Mouse (Mus musculus) C2C12 (cell line): ENCODE results near the gene Htr7. TPM values are rescaled to one million over a fixed set of nuclear protein-coding genes. Genes with fewer than 3 reads are reported as not detected.
A peak's percentile ranks its signal among the peaks of the same experiment; 100 is the strongest.

Experiments
- H3K27me3 ChIP-seq: one replicate; pipeline ENCODE4 v1.6.1; 2011; ENCODE audit not compliant: control insufficient read depth, insufficient read depth, insufficient read length
- H3K36me3 ChIP-seq: one replicate; pipeline ENCODE4 v1.6.1; 2011; ENCODE audit not compliant: control insufficient read depth, insufficient read depth
- H3K4me3 ChIP-seq: one replicate; pipeline ENCODE4 v1.5.1; 2011; ENCODE audit warnings: mild to moderate bottlenecking, control low read depth; ENCODE audit not compliant: poor library complexity, insufficient read depth, severe bottlenecking
- H3K79me2 ChIP-seq: one replicate; pipeline ENCODE4 v1.6.1; 2011; ENCODE audit not compliant: control insufficient read depth, insufficient read depth
- H3K79me3 ChIP-seq: one replicate; pipeline ENCODE4 v1.6.1; 2011; ENCODE audit warnings: low read depth, control low read depth
- H3ac ChIP-seq: one replicate; pipeline ENCODE3; 2011; ENCODE audit warnings: low read depth; ENCODE audit not compliant: control insufficient read depth, insufficient read length
- CEBPB ChIP-seq: IDR thresholded peaks from one replicate; pipeline ENCODE4 v1.6.1; 2011; ENCODE audit warnings: low read depth, mild to moderate bottlenecking, control low read depth, moderate library complexity
- CTCF ChIP-seq: IDR thresholded peaks from one replicate; pipeline ENCODE4 v1.5.1; 2011; ENCODE audit not compliant: control insufficient read depth, insufficient read depth, insufficient read length
- FOSL1 ChIP-seq: IDR thresholded peaks from one replicate; pipeline ENCODE4 v1.8.0; 2011; ENCODE audit warnings: mild to moderate bottlenecking, low read length; ENCODE audit not compliant: poor library complexity, insufficient read depth, severe bottlenecking
- MAX ChIP-seq: IDR thresholded peaks from one replicate; pipeline ENCODE4 v1.6.1; 2011; ENCODE audit warnings: mild to moderate bottlenecking, control low read depth
- MYOD1 ChIP-seq: IDR thresholded peaks from one replicate; pipeline ENCODE4 v1.6.1; 2011; ENCODE audit warnings: low read depth; ENCODE audit not compliant: control insufficient read depth, insufficient read length
- MYOG ChIP-seq: IDR thresholded peaks from one replicate; pipeline ENCODE4 v1.6.1; 2011; ENCODE audit not compliant: control insufficient read depth, insufficient read length; ENCODE audit errors: extremely low read depth
- USF1 ChIP-seq: IDR thresholded peaks from one replicate; pipeline ENCODE4 v1.6.1; 2011; ENCODE audit warnings: low read depth, mild to moderate bottlenecking, control low read depth, moderate library complexity
- long read RNA-seq, 2 experiments: library from polyadenylated mRNA; unstranded; transcript quantifications; one replicate each; pipeline ENCODE4 v2.0.0; 2019 to 2020
- polyA plus RNA-seq: library from polyadenylated mRNA; unstranded; fragments of >200 nt; fragmentation: generic; extraction: Trizol; gene quantifications from one replicate; pipeline ENCODE4 v1.2.1, GENCODE M21; 2012; ENCODE audit warnings: missing spikeins

The Htr7 gene
- polyA plus RNA-seq: 0.90 TPM
- long read RNA-seq, experiment 1: 0 reads
- long read RNA-seq, experiment 2, partial matches to known transcripts: 0 of 1 reads
- long read RNA-seq, experiment 2, other reads (novel, unspliced or antisense): 0 of 1 reads

DNA sequence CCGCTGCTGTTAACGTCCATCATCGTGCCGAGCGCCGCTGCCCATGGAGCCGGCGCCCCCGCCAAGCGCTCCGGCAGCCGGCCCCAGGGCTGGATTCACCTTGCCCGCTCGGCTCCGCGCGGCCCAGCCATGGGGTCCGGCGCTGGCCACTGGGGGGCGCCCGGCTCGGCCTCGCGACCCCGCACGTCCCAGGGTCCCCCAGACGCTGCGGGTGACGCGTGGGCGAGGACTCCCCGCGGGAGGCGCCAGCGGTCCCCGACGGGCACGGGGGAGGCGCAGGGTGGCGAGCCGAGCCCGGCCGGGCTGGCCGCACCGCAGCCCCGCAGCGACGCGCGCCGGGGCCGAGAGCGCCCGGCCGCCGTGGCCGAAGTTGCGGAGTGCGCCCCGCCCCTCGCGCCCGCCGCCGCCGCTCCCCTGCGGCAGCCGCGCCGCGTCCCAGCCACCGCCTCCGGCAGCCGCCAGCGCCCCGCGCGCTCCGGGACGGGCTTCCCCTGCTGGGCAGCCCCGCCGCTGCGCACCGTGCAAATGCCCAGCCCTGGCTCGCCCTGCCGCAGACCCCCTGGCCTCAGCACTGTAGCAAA is at the start of gene Htr7:
TSS of gene Htr7 (minus strand) at position 277 of the 581 bp plus-strand sequence.
- H3K4me3 ChIP-seq: no peak within 1 kb of the TSS
- no peaks in the 10 kb centered on the region for H3K79me2 ChIP-seq
- TF ChIP-seq CTCF (peak; percentile 82), MYOD1 (no peak)
- H3K79me3 ChIP-seq: no peaks in the 10 kb centered on the region
- no peaks in the 10 kb centered on the region for H3K36me3 ChIP-seq
- H3ac ChIP-seq: peak within 1 kb of the TSS; percentile 51
- no peaks in the 10 kb centered on the region for H3K27me3 ChIP-seq

DNA sequence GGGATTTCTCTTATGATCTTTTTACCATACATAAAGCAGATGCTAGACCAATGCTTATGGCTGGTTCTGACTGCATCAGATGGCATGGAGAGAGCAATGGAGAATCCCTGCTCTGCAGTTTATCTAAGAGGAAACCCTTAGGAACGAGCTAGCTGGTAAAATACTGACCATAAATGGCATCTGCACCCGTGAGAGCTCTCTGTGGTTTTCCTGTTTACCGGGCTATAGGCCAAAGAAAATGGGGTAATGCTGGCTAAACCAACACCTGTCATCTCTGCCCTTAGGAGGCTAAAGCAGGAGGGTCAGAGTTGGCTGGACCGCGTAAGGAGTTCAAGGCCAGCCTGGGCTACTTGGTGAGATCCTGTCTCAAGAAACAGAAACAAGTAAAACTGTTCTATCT is 46.6 kb upstream of the Htr7 start:
- Histone ChIP-seq H3K79me2 (no peaks in the 10 kb centered on the region), H3K4me3 (no peak overlapping the region), H3K79me3 (no peaks in the 10 kb centered on the region), H3K27me3 (no peaks in the 10 kb centered on the region), H3ac (no peak overlapping the region), H3K36me3 (peaks cover 59% of the 10 kb centered on the region)
- no peak for TF ChIP-seq FOSL1
- no peak for TF ChIP-seq CEBPB
- no peak for TF ChIP-seq MAX
- TF ChIP-seq MYOD1: peak; percentile 76
- no peak for TF ChIP-seq USF1

DNA sequence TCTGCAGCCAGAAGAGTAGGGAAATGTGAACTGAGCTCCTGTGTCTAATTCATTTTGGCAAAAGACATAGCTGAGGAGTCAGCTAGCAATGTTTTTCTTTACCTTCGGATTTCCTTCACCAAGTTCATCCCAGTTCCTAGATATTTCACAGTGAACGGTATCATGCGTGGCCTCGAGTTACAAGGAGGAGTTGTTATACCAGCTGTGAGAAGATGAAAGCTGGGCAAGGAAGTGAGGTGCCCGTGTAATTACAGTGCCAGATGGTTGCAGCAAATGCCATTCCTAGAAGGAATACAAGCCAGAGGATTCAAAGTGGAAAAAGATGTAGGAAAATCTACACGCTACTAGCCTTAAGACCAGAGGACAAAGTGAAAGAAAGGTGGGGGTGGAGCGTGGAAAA is 41.6 kb upstream of the Htr7 start:
- Histone ChIP-seq H3K27me3 (no peaks in the 10 kb centered on the region), H3K79me3 (no peaks in the 10 kb centered on the region), H3K4me3 (no peak overlapping the region), H3K36me3 (peaks cover 88% of the 10 kb centered on the region), H3ac (no peak overlapping the region), H3K79me2 (no peaks in the 10 kb centered on the region)
- TF ChIP-seq FOSL1: no peak
- no peak for TF ChIP-seq CEBPB
- no peak for TF ChIP-seq CTCF
- no peak for TF ChIP-seq USF1
- TF ChIP-seq MYOD1: no peak
- TF ChIP-seq MAX: no peak
- no peak for TF ChIP-seq MYOG

DNA sequence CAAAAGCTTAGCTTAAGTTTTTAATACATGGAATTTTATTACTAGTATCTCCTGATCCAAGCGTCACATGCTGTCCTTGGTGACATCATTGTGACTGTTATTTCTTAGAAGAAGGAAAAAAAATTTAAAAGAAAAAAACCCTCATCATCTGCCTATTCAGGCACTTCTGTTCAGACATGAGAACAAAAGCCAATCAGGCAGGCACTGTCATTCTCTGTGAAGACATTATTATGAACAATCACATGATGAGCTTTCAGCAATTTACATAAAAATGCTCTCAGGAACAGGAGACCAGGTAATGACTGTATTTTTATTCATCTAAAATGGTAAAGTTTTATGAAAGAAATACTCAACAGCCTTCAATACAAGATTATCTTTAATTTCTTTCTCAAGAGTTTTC is 41.0 kb upstream of the Htr7 start:
- Histone ChIP-seq H3ac (no peak overlapping the region), H3K79me3 (no peaks in the 10 kb centered on the region), H3K27me3 (no peaks in the 10 kb centered on the region), H3K79me2 (no peaks in the 10 kb centered on the region), H3K36me3 (peaks cover 91% of the 10 kb centered on the region), H3K4me3 (no peak overlapping the region)
- TF ChIP-seq CTCF (no peak), USF1 (no peak), MAX (no peak), CEBPB (no peak), FOSL1 (no peak), MYOD1 (no peak), MYOG (no peak)

DNA sequence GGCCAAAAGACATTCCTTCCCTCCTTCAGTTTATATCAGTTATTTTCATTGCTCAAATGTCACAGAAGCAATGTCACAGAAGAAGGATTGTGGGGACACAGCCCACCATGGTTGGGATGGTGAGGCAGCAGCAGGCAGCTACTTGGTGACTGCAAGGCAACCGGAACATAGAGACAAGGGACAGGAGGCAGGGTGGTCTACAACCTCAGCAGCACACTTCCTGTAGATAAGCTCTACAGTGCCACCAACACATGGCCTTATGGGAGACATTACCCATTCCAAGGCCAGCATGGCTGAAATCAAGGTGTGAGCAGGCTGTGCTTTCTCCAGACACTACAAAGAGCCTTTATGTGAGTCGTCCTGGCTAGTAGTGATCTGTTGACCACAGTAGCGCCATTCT is 39.9 kb upstream of the Htr7 start:
- no peak overlapping the region for H3ac ChIP-seq
- TF ChIP-seq FOSL1 (no peak), CTCF (no peak), CEBPB (no peak), MYOD1 (no peak), MYOG (no peak), MAX (no peak), USF1 (no peak)
- peaks cover 92% of the 10 kb centered on the region for H3K36me3 ChIP-seq
- H3K4me3 ChIP-seq: no peak overlapping the region
- H3K79me3 ChIP-seq: no peaks in the 10 kb centered on the region
- no peaks in the 10 kb centered on the region for H3K27me3 ChIP-seq
- H3K79me2 ChIP-seq: no peaks in the 10 kb centered on the region

DNA sequence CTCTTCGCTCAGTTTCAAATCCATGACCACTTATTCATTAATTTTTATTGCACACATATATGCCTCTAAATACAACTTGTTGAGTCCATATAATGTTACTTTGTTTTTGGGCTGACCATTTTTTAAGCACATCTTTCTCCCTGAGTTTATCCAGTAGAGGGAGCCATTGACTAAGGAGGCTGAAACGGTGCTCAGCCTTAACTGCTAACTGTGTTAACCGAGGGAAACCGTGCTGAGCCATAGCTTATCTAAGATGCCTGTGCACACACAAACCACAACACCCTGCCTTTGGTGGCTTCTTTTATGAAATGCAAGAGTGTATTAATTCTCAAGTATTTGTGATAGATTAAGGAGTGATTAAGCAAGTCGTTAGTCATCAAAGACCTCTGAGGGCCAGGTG is 33.5 kb upstream of the Htr7 start:
- Histone ChIP-seq H3K79me2 (peaks cover 8% of the 10 kb centered on the region), H3K36me3 (peaks cover 84% of the 10 kb centered on the region), H3K4me3 (no peak overlapping the region), H3ac (no peak overlapping the region), H3K27me3 (no peaks in the 10 kb centered on the region), H3K79me3 (peaks cover 1% of the 10 kb centered on the region)
- TF ChIP-seq FOSL1 (no peak), CEBPB (no peak), MYOD1 (no peak), MAX (no peak), USF1 (no peak), MYOG (no peak)
